Mouse (Mus musculus): ENCODE measurements around the gene Sell. TPM values are rescaled to one million over a fixed set of nuclear protein-coding genes. Genes with fewer than 3 reads are reported as not detected.
"Not testable (repeated sequence)": the region's sequence is repeated elsewhere in the genome, so short reads cannot be mapped to it uniquely, and the experiment has no call there.

Sell gene
- 1.3 TPM in 1 of 2 replicates, not detected in the other for polyA plus RNA-seq (2012; ENCODE audit: insufficient read depth, insufficient read length, missing spikeins)

- Histone ChIP-seq H3K4me1 (ENCODE audit: control insufficient read depth, insufficient read depth, insufficient read length, low read length) (no peaks in the 10 kb centered on the region), H3K4me3 (ENCODE audit: insufficient read depth, low read depth, low read length) (no peak within 1 kb of the TSS), H3K27ac (replicated peaks; ENCODE audit: low read depth, low read length) (no peak within 1 kb of the TSS)
Measured at GRCm38 (mm10) chr1:164061925-164062324, at the start of gene Sell. TSS of gene Sell (plus strand) at chr1:164061982.

DNA sequence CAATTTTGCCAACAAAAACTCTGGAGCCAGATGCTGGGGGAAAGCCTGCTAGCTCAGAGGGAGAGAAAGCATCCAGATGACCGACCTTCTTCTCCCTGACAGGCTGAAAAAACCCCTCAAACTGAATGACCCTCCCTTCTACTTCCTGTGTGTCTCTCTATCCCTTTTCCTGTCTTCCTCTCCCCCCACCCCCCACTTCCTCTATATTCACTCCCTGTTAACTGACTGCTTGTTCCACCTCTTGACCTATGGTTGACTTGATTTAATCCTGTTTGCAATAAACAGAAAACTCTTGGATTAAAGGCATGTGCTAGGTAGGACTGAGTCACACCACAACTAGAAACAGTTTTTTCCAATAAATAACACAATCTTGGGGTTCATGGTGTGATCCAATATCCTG, 47.2 kb upstream of the Sell start:
- Histone ChIP-seq H3K27ac (replicated peaks; ENCODE audit: low read depth, low read length) (no peak overlapping the region), H3K4me1 (ENCODE audit: control insufficient read depth, insufficient read depth, insufficient read length, low read length) (no peaks in the 10 kb centered on the region), H3K4me3 (ENCODE audit: insufficient read depth, low read depth, low read length) (no peak overlapping the region)

GRCm38 (mm10) chr1:164018221-164018896, 43.4 kb upstream of the Sell start:
- Histone ChIP-seq H3K27ac (replicated peaks; ENCODE audit: low read depth, low read length) (no peak overlapping the region), H3K4me3 (ENCODE audit: insufficient read depth, low read depth, low read length) (no peak overlapping the region), H3K4me1 (ENCODE audit: control insufficient read depth, insufficient read depth, insufficient read length, low read length) (no peaks in the 10 kb centered on the region)

- Histone ChIP-seq H3K4me1 (ENCODE audit: control insufficient read depth, insufficient read depth, insufficient read length, low read length) (no peaks in the 10 kb centered on the region), H3K27ac (replicated peaks; ENCODE audit: low read depth, low read length) (no peak overlapping the region), H3K4me3 (ENCODE audit: insufficient read depth, low read depth, low read length) (no peak overlapping the region)
Measured at GRCm38 (mm10) chr1:164019789-164020188, 42.0 kb upstream of the Sell start.

DNA sequence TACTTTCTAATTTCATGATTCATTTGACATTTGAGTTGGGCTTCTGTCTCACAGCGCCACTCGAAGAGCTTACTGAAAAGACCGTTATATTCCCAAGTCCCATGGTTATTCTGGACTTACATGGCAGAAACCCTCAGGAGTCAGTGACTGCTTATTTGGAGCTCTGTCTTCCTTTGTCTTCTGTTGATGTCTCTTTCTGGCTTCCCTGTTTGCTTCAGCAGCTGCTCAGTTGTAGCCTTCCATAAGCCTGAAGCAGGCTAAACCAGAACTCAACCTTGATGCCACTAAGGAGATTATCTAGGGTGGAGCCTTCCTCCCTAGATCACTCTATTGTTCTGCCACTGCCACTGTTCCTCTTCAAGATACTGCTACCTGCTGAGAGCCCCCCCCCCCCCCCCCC, 41.0 kb upstream of the Sell start:
- not testable (repeated sequence) for H3K27ac ChIP-seq (replicated peaks; ENCODE audit: low read depth, low read length); H3K4me1 ChIP-seq (ENCODE audit: control insufficient read depth, insufficient read depth, insufficient read length, low read length); H3K4me3 ChIP-seq (ENCODE audit: insufficient read depth, low read depth, low read length)

DNA sequence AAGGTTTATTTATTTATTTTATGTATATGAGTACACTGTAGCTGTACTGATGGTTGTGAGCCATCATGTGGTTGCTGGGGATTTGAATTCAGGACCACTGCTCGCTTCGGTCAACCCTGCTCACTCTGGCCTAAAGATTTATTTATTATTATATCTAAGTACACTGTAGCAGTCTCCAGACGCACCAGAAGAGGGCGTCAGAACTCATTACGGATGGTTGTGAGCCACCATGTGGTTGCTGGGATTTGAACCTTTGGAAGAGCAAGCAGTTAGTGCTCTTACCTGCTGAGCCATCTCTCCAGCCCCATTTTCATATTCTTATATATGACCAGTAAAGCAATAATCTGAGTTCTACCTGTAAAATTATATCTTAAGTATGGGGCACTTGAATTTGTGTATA, 39.7 kb upstream of the Sell start:
- H3K4me1 ChIP-seq (ENCODE audit: control insufficient read depth, insufficient read depth, insufficient read length, low read length); H3K27ac ChIP-seq (replicated peaks; ENCODE audit: low read depth, low read length); H3K4me3 ChIP-seq (ENCODE audit: insufficient read depth, low read depth, low read length): not testable (repeated sequence)

GRCm38 (mm10) chr1:164025685-164026084, 36.1 kb upstream of the Sell start:
- H3K4me1 ChIP-seq (ENCODE audit: control insufficient read depth, insufficient read depth, insufficient read length, low read length): no peaks in the 10 kb centered on the region
- H3K27ac ChIP-seq (replicated peaks; ENCODE audit: low read depth, low read length): no peak overlapping the region
- H3K4me3 ChIP-seq (ENCODE audit: insufficient read depth, low read depth, low read length): no peak overlapping the region

DNA sequence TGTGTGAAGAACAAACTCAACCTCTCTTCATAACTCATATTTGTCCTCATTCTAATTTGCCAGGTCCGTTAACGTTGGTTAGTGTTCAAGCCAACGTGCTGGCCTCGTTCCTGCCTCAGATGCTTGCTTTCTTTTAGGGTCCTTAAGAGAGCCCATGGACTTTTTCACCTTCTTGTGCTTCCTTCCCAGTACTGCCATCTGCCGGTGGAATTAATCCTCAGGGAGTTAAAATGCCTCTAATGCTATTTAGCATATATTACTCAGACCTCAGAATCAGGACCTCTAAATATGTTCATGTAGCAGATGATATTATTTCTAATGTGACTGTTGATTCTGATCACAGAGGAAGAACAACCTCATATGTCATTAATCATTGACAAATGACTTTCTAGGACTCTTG, 34.4 kb upstream of the Sell start:
- Histone ChIP-seq H3K4me3 (ENCODE audit: insufficient read depth, low read depth, low read length) (no peak overlapping the region), H3K27ac (replicated peaks; ENCODE audit: low read depth, low read length) (no peak overlapping the region), H3K4me1 (ENCODE audit: control insufficient read depth, insufficient read depth, insufficient read length, low read length) (no peaks in the 10 kb centered on the region)

DNA sequence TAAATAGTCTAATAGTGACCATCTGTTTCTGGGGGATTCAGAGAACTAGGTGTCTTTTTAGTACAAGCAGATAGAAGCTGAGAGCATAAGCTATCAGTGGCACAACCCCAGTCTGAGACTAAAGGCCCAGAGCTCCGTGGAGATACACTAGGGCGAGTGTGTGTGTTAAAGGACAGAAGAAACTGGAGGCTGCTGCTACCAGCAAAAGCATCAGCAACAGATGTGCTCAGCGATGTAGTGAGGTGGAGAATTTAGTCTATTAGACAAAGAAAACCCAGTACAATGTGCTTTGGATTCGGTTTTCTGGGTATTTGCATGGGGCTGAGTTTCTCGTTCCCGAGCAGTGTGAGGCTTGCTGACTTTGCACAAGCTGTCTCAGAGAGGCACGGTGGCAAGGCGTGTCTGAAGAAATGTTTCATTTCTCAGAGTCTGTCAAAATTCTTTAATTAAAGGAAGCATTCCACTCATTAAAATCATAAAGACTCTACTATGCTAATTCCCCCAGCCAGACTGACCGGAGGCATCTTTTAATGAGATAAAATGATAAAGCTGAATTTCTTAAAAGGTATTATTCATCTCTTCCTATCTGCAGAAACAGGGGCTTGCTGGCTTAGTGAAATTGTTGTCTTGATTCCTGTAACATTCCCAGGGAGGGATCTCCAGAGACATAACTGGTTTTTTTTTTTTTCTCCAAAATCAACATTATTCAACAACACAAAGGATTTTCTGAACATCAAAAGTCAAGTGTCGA, 21.2 kb upstream of the Sell start:
- Histone ChIP-seq H3K4me1 (ENCODE audit: control insufficient read depth, insufficient read depth, insufficient read length, low read length) (0 out of 2 replicates have a peak, but pooled peaks cover 3% of the 10 kb centered on the region), H3K27ac (replicated peaks; ENCODE audit: low read depth, low read length) (no peak overlapping the region), H3K4me3 (ENCODE audit: insufficient read depth, low read depth, low read length) (no peak overlapping the region)

DNA sequence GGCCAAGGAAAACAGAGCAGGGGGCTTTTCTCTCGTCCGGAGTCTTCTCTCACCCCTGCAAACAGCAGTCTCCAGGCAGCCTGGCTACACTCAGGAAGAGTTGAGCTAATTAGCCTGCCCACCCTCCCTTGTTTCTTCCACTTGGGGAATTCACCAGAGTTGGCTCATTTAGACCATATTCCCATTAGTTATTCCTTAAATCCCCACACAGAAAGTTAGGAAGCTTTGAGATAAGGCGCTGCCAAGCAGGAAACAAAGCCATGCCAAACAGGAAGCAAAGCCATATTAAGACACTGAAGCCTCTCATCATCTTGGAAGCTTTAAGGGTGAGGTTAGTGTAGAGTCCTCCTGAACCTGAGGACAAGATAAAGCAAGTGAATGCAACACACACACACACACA, 18.2 kb upstream of the Sell start:
- 0 out of 2 replicates have a peak, but pooled peaks cover 3% of the 10 kb centered on the region for H3K4me1 ChIP-seq (ENCODE audit: control insufficient read depth, insufficient read depth, insufficient read length, low read length)
- no peak overlapping the region for H3K4me3 ChIP-seq (ENCODE audit: insufficient read depth, low read depth, low read length)
- H3K27ac ChIP-seq (replicated peaks; ENCODE audit: low read depth, low read length): no peak overlapping the region

GRCm38 (mm10) chr1:164047934-164048333, 13.8 kb upstream of the Sell start, which contains the start of gene Sele:
TSS of gene Sele (plus strand) at chr1:164048234.
- Histone ChIP-seq H3K27ac (replicated peaks; ENCODE audit: low read depth, low read length) (no peak within 1 kb of the TSS), H3K4me3 (ENCODE audit: insufficient read depth, low read depth, low read length) (no peak within 1 kb of the TSS), H3K4me1 (ENCODE audit: control insufficient read depth, insufficient read depth, insufficient read length, low read length) (no peaks in the 10 kb centered on the region)

DNA sequence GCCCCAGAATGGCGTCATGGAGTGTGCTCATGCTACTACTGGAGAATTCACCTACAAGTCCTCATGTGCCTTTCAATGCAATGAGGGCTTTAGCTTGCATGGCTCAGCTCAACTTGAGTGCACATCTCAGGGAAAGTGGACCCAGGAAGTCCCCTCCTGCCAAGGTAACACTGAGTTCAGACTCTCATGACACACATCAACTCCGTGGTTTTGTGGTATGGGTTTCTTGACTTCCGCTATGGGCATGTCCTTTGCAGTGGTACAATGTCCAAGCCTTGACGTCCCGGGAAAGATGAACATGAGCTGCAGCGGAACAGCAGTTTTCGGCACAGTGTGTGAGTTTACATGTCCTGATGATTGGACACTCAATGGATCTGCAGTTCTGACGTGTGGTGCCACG, 8.2 kb upstream of the Sell start:
- Histone ChIP-seq H3K27ac (replicated peaks; ENCODE audit: low read depth, low read length) (no peak overlapping the region), H3K4me1 (ENCODE audit: control insufficient read depth, insufficient read depth, insufficient read length, low read length) (no peaks in the 10 kb centered on the region), H3K4me3 (ENCODE audit: insufficient read depth, low read depth, low read length) (no peak overlapping the region)

DNA sequence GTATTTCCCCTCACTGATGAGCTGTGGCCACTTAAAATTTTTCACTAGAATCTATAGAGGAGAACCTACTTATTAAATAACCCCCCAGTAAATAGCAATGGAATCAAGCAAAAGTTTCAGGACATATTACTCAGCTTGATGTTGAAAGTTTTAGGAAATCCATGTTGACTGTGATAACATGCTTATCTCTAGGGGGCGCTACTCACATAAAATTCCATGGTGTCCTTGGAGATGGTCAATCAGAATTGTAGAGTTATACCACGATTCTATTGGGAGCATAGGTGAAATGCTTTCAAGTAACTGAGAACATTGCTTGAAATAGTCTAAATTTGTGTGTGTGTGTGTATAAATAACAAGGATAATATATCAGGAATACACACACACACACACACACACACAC, 7.0 kb upstream of the Sell start:
- no peak overlapping the region for H3K27ac ChIP-seq (replicated peaks; ENCODE audit: low read depth, low read length)
- H3K4me3 ChIP-seq (ENCODE audit: insufficient read depth, low read depth, low read length): no peak overlapping the region
- no peaks in the 10 kb centered on the region for H3K4me1 ChIP-seq (ENCODE audit: control insufficient read depth, insufficient read depth, insufficient read length, low read length)

- no peaks in the 10 kb centered on the region for H3K4me1 ChIP-seq (ENCODE audit: control insufficient read depth, insufficient read depth, insufficient read length, low read length)
- no peak overlapping the region for H3K4me3 ChIP-seq (ENCODE audit: insufficient read depth, low read depth, low read length)
Measured at GRCm38 (mm10) chr1:164060071-164060470, 1.7 kb upstream of the Sell start.

DNA sequence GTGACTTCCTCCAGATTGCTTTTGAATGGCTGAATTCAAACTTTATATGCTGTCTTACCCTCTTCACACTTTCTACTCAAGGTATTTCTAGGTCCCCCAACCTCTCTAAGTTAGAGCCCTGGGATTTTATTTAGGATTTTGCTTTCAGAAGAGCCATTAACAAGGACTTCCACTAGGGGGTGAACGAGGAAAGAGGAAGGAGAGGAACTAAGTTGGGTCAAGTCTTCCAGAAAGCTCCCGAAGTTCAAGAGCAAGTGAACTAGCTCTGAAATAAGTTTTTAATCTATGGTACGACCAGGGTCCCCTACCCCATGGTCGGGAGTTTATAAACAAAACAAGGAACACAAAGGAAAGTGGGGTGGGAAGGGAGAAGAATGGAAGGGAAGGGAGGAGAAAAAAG, 504 bp upstream of the Sell start:
- Histone ChIP-seq H3K4me3 (ENCODE audit: insufficient read depth, low read depth, low read length) (no peak overlapping the region), H3K27ac (replicated peaks; ENCODE audit: low read depth, low read length) (no peak overlapping the region), H3K4me1 (ENCODE audit: control insufficient read depth, insufficient read depth, insufficient read length, low read length) (no peaks in the 10 kb centered on the region)

More at GRCm38 (mm10) chr1:164060071-164060470, 1.7 kb upstream of the Sell start:
- no peak overlapping the region for H3K27ac ChIP-seq (replicated peaks; ENCODE audit: low read depth, low read length)

DNA sequence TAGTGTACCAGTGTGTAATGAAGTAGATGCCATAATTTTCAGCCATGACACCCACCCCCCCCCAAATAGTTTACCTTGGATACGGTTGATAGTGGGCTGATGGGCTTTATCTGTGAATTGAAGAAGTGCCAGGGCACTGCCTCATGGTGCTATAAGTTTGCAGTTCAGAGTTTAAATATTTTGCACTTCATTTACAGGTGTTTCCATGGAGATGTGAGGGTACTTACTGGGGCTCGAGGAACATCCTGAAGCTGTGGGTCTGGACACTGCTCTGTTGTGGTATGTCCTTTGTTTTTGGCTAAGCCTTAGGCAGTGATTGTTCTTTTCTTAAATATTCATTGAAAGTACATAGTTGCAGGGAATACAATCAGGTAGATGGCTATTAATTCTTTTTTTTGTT, 1.1 kb downstream of the Sell start:
- Histone ChIP-seq H3K4me1 (ENCODE audit: control insufficient read depth, insufficient read depth, insufficient read length, low read length) (no peaks in the 10 kb centered on the region), H3K27ac (replicated peaks; ENCODE audit: low read depth, low read length) (no peak overlapping the region), H3K4me3 (ENCODE audit: insufficient read depth, low read depth, low read length) (no peak overlapping the region)

All from brown adipose tissue, adult 24 weeks (tissue).